Mouse (Mus musculus) C2C12 (cell line): Measurements from ENCODE around the gene Hacl1.

Source experiments
- CEBPB ChIP-seq: IDR thresholded peaks from one replicate; pipeline ENCODE4 v1.6.1; 2011; ENCODE audit warnings: low read depth, mild to moderate bottlenecking, control low read depth, moderate library complexity
- CTCF ChIP-seq: IDR thresholded peaks from one replicate; pipeline ENCODE4 v1.5.1; 2011; ENCODE audit not compliant: control insufficient read depth, insufficient read depth, insufficient read length
- FOSL1 ChIP-seq: IDR thresholded peaks from one replicate; pipeline ENCODE4 v1.8.0; 2011; ENCODE audit warnings: mild to moderate bottlenecking, low read length; ENCODE audit not compliant: poor library complexity, insufficient read depth, severe bottlenecking
- USF1 ChIP-seq: IDR thresholded peaks from one replicate; pipeline ENCODE4 v1.6.1; 2011; ENCODE audit warnings: low read depth, mild to moderate bottlenecking, control low read depth, moderate library complexity

DNA sequence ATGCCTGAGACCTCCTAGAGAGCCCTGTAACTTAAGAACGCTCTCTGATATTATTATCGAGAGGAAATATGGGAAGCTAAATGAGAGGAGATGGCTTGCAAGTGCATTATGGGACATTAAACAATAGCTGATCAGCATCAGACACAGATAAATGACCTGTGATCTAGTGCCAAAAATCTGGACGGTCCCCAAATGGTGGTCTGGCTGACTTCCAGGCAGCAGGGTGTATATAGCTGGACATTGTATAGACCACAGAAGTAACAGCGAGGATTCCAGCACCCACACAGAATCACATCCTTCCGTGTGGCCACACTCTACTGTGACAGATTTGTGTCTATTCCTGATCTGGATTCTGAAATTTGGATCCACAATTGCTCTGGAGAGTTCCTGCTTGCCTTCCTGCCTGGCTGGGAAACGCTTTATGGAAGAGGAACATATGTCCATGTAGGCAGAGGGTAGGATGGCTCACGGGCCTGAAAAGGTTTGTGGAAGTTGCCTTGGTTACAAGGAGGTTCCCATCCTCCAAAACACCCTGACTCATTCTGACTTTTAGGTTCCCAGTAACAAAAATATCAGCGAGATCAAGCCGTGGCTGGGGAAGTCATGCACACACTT lies 68.4 kb downstream of the Hacl1 start:
- TF ChIP-seq CTCF (no peak), FOSL1 (no peak), CEBPB (no peak), USF1 (no peak)
